Mouse (Mus musculus): ENCODE measurements around the gene Arvcf. TPM values are rescaled to one million over a fixed set of nuclear protein-coding genes. Genes with fewer than 3 reads are reported as not detected.

Gene Arvcf
- polyA plus RNA-seq, 1 experiment from 2014 or later = 30.8 TPM

GRCm38 (mm10) chr16:18392469-18393426, 44.8 kb downstream of the Arvcf start:
- H3K9me3 ChIP-seq (ENCODE audit: low read depth, low read length) = no peaks in the 10 kb centered on the region
- WGBS = under 1% methylated on average over 61 of the region's 63 CpGs
- H3K27me3 ChIP-seq (ENCODE audit: insufficient read depth, low read length) = no peaks in the 10 kb centered on the region
- DNase-seq (peak; percentile 91), ATAC-seq (ENCODE audit: insufficient read depth) (peak; percentile 82)
- H3K9ac ChIP-seq = peak overlapping the region; percentile 82
- H3K4me3 ChIP-seq (ENCODE audit: low read depth, low read length) = peak overlapping the region; percentile 74
- peak overlapping the region; percentile 99 for H3K4me2 ChIP-seq
- peaks cover 33% of the 10 kb centered on the region for H3K4me1 ChIP-seq (ENCODE audit: insufficient read depth)
- H3K36me3 ChIP-seq (ENCODE audit: insufficient read depth) = peaks cover 9% of the 10 kb centered on the region
- peak; percentile 73 for TF ChIP-seq CTCF (IDR thresholded peaks at IDR 0.05; ENCODE audit: low read depth)
- peak overlapping the region; percentile 81 for H3K27ac ChIP-seq (ENCODE audit: low read depth)

- no peak overlapping the region; the same call in 1 of the 2 replicates for H3K27ac ChIP-seq (ENCODE audit: low read depth)
- peak overlapping the region; percentile 99 for H3K4me2 ChIP-seq
- H3K9ac ChIP-seq = peak overlapping the region; percentile 82
- no peak for ATAC-seq (ENCODE audit: insufficient read depth)
- no peak for TF ChIP-seq CTCF (IDR thresholded peaks at IDR 0.05; ENCODE audit: low read depth)
- WGBS = 58% methylated on average over 5 of the region's 5 CpGs
- H3K27me3 ChIP-seq (ENCODE audit: insufficient read depth, low read length) = no peaks in the 10 kb centered on the region
- peaks cover 18% of the 10 kb centered on the region for H3K36me3 ChIP-seq (ENCODE audit: insufficient read depth)
- no peaks in the 10 kb centered on the region for H3K9me3 ChIP-seq (ENCODE audit: low read depth, low read length)
- no peak for DNase-seq
- H3K4me1 ChIP-seq (ENCODE audit: insufficient read depth) = peaks cover 29% of the 10 kb centered on the region
- H3K4me3 ChIP-seq (ENCODE audit: low read depth, low read length) = peak overlapping the region; percentile 74
Measured at GRCm38 (mm10) chr16:18393595-18393994, 45.6 kb downstream of the Arvcf start.

GRCm38 (mm10) chr16:18394056-18394455, 46.1 kb downstream of the Arvcf start:
- Histone ChIP-seq H3K4me2 (peak overlapping the region; percentile 99), H3K9me3 (ENCODE audit: low read depth, low read length) (no peaks in the 10 kb centered on the region), H3K4me3 (ENCODE audit: low read depth, low read length) (0 out of 2 replicates have a peak overlapping the region, but pooled peaks have one; percentile 74), H3K4me1 (ENCODE audit: insufficient read depth) (peaks cover 24% of the 10 kb centered on the region), H3K36me3 (ENCODE audit: insufficient read depth) (peaks cover 22% of the 10 kb centered on the region), H3K27ac (ENCODE audit: low read depth) (no peak overlapping the region; the same call in 1 of the 2 replicates), H3K27me3 (ENCODE audit: insufficient read depth, low read length) (no peaks in the 10 kb centered on the region), H3K9ac (0 out of 2 replicates have a peak overlapping the region, but pooled peaks have one; percentile 82)
- no peak for TF ChIP-seq CTCF (IDR thresholded peaks at IDR 0.05; ENCODE audit: low read depth)
- WGBS = 82% methylated on average over 3 of the region's 3 CpGs
- DNase-seq (no peak), ATAC-seq (ENCODE audit: insufficient read depth) (no peak)

- TF ChIP-seq CTCF (IDR thresholded peaks at IDR 0.05; ENCODE audit: low read depth) = no peak
- Histone ChIP-seq H3K9me3 (ENCODE audit: low read depth, low read length) (no peaks in the 10 kb centered on the region), H3K36me3 (ENCODE audit: insufficient read depth) (peaks cover 32% of the 10 kb centered on the region), H3K4me1 (ENCODE audit: insufficient read depth) (peaks cover 22% of the 10 kb centered on the region), H3K27ac (ENCODE audit: low read depth) (peak overlapping the region; percentile 75), H3K9ac (peak overlapping the region; percentile 1; the same call in 1 of the 2 replicates), H3K4me2 (peak overlapping the region; percentile 26), H3K4me3 (ENCODE audit: low read depth, low read length) (no peak overlapping the region), H3K27me3 (ENCODE audit: insufficient read depth, low read length) (no peaks in the 10 kb centered on the region)
- peak; percentile 67 for DNase-seq
- peak; percentile 2; the same call in 1 of the 2 replicates for ATAC-seq (ENCODE audit: insufficient read depth)
- 22% methylated on average over 11 of the region's 11 CpGs for WGBS
Measured at GRCm38 (mm10) chr16:18394777-18395619, 47.0 kb downstream of the Arvcf start.

- peak overlapping the region; percentile 26 for H3K4me2 ChIP-seq
- TF ChIP-seq CTCF (IDR thresholded peaks at IDR 0.05; ENCODE audit: low read depth) = no peak
- no peaks in the 10 kb centered on the region for H3K9me3 ChIP-seq (ENCODE audit: low read depth, low read length)
- no peak overlapping the region for H3K9ac ChIP-seq
- no peak overlapping the region for H3K4me3 ChIP-seq (ENCODE audit: low read depth, low read length)
- ATAC-seq (ENCODE audit: insufficient read depth) (peak; percentile 27; the same call in 1 of the 2 replicates), DNase-seq (peak; percentile 91)
- no peaks in the 10 kb centered on the region for H3K27me3 ChIP-seq (ENCODE audit: insufficient read depth, low read length)
- 26% methylated on average over 6 of the region's 7 CpGs for WGBS
- peak overlapping the region; percentile 73; the same call in 1 of the 2 replicates for H3K27ac ChIP-seq (ENCODE audit: low read depth)
- peaks cover 22% of the 10 kb centered on the region for H3K4me1 ChIP-seq (ENCODE audit: insufficient read depth)
- H3K36me3 ChIP-seq (ENCODE audit: insufficient read depth) = peaks cover 38% of the 10 kb centered on the region
Measured at GRCm38 (mm10) chr16:18395620-18396036, 47.6 kb downstream of the Arvcf start.

- no peak overlapping the region for H3K9ac ChIP-seq
- peak overlapping the region; percentile 26; the same call in 1 of the 2 replicates for H3K4me2 ChIP-seq
- H3K9me3 ChIP-seq (ENCODE audit: low read depth, low read length) = no peaks in the 10 kb centered on the region
- H3K27me3 ChIP-seq (ENCODE audit: insufficient read depth, low read length) = no peaks in the 10 kb centered on the region
- no peak for ATAC-seq (ENCODE audit: insufficient read depth)
- 49% methylated on average over 2 of the region's 2 CpGs for WGBS
- H3K4me1 ChIP-seq (ENCODE audit: insufficient read depth) = peaks cover 27% of the 10 kb centered on the region
- DNase-seq = peak; percentile 44
- no peak overlapping the region for H3K4me3 ChIP-seq (ENCODE audit: low read depth, low read length)
- peak overlapping the region; percentile 73; the same call in 1 of the 2 replicates for H3K27ac ChIP-seq (ENCODE audit: low read depth)
- TF ChIP-seq CTCF (IDR thresholded peaks at IDR 0.05; ENCODE audit: low read depth) = no peak
- peaks cover 41% of the 10 kb centered on the region for H3K36me3 ChIP-seq (ENCODE audit: insufficient read depth)
Measured at GRCm38 (mm10) chr16:18396201-18396600, 48.2 kb downstream of the Arvcf start.

Data from lung, embryonic 14.5 days (tissue).